Mouse (Mus musculus): Measurements from ENCODE around the gene Hs6st3.

GRCm38 (mm10) chr14:119643840-119644239 is 505.7 kb downstream of the Hs6st3 start:
- TF ChIP-seq CTCF (IDR thresholded peaks at IDR 0.05; ENCODE audit: low read depth): no peak
- TF ChIP-seq EP300 (IDR thresholded peaks at IDR 0.05; ENCODE audit: low read depth): no peak
